Mouse (Mus musculus) stomach, postnatal 0 days (tissue): ENCODE results near the gene Zkscan17.

ENCODE experiments used
- CTCF ChIP-seq: IDR thresholded peaks from 2 replicates; pipeline ENCODE4 v1.5.1; 2016; ENCODE audit warnings: antibody characterized with exemption, low read depth, mild to moderate bottlenecking, moderate library complexity
- EP300 ChIP-seq: optimal IDR thresholded peaks from 2 replicates; pipeline ENCODE3; 2016; ENCODE audit warnings: antibody characterized with exemption

DNA sequence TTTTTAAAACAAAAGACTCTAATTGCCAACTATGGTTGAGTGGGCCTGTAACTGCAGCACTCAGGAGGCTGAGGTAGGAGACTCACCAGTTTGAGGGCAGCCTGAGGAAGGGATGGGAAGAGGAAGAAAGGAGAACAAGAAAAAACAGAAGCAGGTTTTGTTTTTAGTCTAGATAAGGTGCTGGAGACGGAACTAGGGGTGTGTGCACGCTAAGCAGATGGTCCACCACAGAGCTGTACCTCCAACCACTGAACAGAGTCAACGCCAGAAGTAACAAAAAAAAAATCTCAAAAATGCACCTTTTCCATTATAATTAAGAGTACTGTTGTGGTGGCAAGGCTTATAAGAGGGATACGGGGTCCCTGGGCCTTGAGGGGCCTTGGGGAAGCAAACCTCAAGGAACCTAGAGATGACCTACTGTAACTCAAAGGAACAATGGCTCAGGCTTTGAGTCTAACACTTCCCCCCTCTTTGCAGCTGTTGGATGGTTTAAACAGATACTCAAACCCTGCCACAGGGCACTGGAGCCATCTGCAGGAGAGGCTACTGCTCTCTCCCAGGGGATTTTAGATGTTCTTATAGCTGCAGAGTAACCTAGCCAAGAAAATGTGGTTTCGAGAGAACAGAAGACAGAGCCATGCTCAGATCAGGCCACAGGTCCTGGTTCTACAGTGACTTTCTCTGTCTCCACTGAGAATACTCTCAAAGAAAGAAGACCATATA lies 24.4 kb downstream of the Zkscan17 start:
- TF ChIP-seq CTCF (no peak), EP300 (no peak)
